Mouse (Mus musculus) ES-Bruce4 (cell line): ENCODE measurements around the gene Ykt6.

Experiments
- CTCF ChIP-seq: IDR thresholded peaks from one replicate; pipeline ENCODE4 v1.8.1; 2011; ENCODE audit warnings: low read depth, low read length
- EP300 ChIP-seq: IDR thresholded peaks from 2 replicates; pipeline ENCODE4 v1.6.1; 2011; ENCODE audit warnings: low read depth, low read length; ENCODE audit not compliant: insufficient read depth
- POLR2A ChIP-seq: IDR thresholded peaks from one replicate; pipeline ENCODE4 v1.8.1; 2011; ENCODE audit warnings: low read length; ENCODE audit not compliant: insufficient read depth

- TF ChIP-seq POLR2A (no peak), CTCF (no peak), EP300 (no peak)
Observed at GRCm38 (mm10) chr11:5960051-5960450, 4.6 kb downstream of the Ykt6 start.
